Mouse (Mus musculus): ENCODE data around the gene Spsb1. TPM values are rescaled to one million over a fixed set of nuclear protein-coding genes. Genes with fewer than 3 reads are reported as not detected.

Spsb1 gene
- total and polyA plus RNA-seq, 2 experiments from 2014 or later = 6.2 to 7.3 TPM

- TF ChIP-seq CTCF (IDR thresholded peaks at IDR 0.05; ENCODE audit: low read depth) = no peak
- ATAC-seq = no peak; the same call in 1 of the 2 replicates
- peak; percentile 41 for DNase-seq
These were observed 13.6 kb downstream of the Spsb1 start for GRCm38 (mm10) chr4:149941067-149941755.

GRCm38 (mm10) chr4:149938701-149939100, 16.1 kb downstream of the Spsb1 start:
- Histone ChIP-seq H3K9ac (no peak overlapping the region), H3K4me2 (ENCODE audit: low read depth) (no peak overlapping the region), H3K27ac (ENCODE audit: low read depth, low read length) (no peak overlapping the region), H3K4me3 (ENCODE audit: low read depth, low read length) (no peak overlapping the region), H3K36me3 (ENCODE audit: insufficient read depth) (no peaks in the 10 kb centered on the region), H3K9me3 (ENCODE audit: low read length) (no peaks in the 10 kb centered on the region), H3K4me1 (ENCODE audit: insufficient read depth) (no peaks in the 10 kb centered on the region), H3K27me3 (ENCODE audit: insufficient read depth, low read length) (no peaks in the 10 kb centered on the region)
- ATAC-seq (no peak), DNase-seq (no peak)
- WGBS = 66% methylated on average over 8 of the region's 8 CpGs
- TF ChIP-seq CTCF (IDR thresholded peaks at IDR 0.05; ENCODE audit: low read depth) = no peak

More at GRCm38 (mm10) chr4:149941067-149941755, 13.6 kb downstream of the Spsb1 start:
- Histone ChIP-seq H3K9ac (no peak overlapping the region), H3K36me3 (ENCODE audit: insufficient read depth) (no peaks in the 10 kb centered on the region), H3K27ac (ENCODE audit: low read depth, low read length) (no peak overlapping the region), H3K9me3 (ENCODE audit: low read length) (no peaks in the 10 kb centered on the region), H3K27me3 (ENCODE audit: insufficient read depth, low read length) (no peaks in the 10 kb centered on the region), H3K4me2 (ENCODE audit: low read depth) (no peak overlapping the region), H3K4me3 (ENCODE audit: low read depth, low read length) (no peak overlapping the region), H3K4me1 (ENCODE audit: insufficient read depth) (no peaks in the 10 kb centered on the region)
- WGBS = 75% methylated on average over 18 of the region's 18 CpGs

GRCm38 (mm10) chr4:149936921-149937320, 17.9 kb downstream of the Spsb1 start:
- Histone ChIP-seq H3K36me3 (ENCODE audit: insufficient read depth) (no peaks in the 10 kb centered on the region), H3K27ac (ENCODE audit: low read depth, low read length) (no peak overlapping the region), H3K9me3 (ENCODE audit: low read length) (no peaks in the 10 kb centered on the region), H3K4me1 (ENCODE audit: insufficient read depth) (no peaks in the 10 kb centered on the region), H3K4me2 (ENCODE audit: low read depth) (no peak overlapping the region), H3K27me3 (ENCODE audit: insufficient read depth, low read length) (no peaks in the 10 kb centered on the region), H3K9ac (no peak overlapping the region), H3K4me3 (ENCODE audit: low read depth, low read length) (no peak overlapping the region)
- 74% methylated on average over 5 of the region's 5 CpGs for WGBS
- ATAC-seq (no peak), DNase-seq (no peak)
- TF ChIP-seq CTCF (IDR thresholded peaks at IDR 0.05; ENCODE audit: low read depth) = no peak

GRCm38 (mm10) chr4:149935470-149935869, 19.4 kb downstream of the Spsb1 start:
- no peak overlapping the region for H3K9ac ChIP-seq
- no peak overlapping the region for H3K4me2 ChIP-seq (ENCODE audit: low read depth)
- no peaks in the 10 kb centered on the region for H3K9me3 ChIP-seq (ENCODE audit: low read length)
- H3K4me1 ChIP-seq (ENCODE audit: insufficient read depth) = no peaks in the 10 kb centered on the region
- no peak for TF ChIP-seq CTCF (IDR thresholded peaks at IDR 0.05; ENCODE audit: low read depth)
- ATAC-seq (no peak), DNase-seq (no peak)
- H3K36me3 ChIP-seq (ENCODE audit: insufficient read depth) = no peaks in the 10 kb centered on the region
- 86% methylated on average over 6 of the region's 6 CpGs for WGBS
- H3K27ac ChIP-seq (ENCODE audit: low read depth, low read length) = no peak overlapping the region
- no peaks in the 10 kb centered on the region for H3K27me3 ChIP-seq (ENCODE audit: insufficient read depth, low read length)
- H3K4me3 ChIP-seq (ENCODE audit: low read depth, low read length) = no peak overlapping the region

- TF ChIP-seq CTCF (IDR thresholded peaks at IDR 0.05; ENCODE audit: low read depth) = no peak
- H3K4me1 ChIP-seq (ENCODE audit: insufficient read depth) = no peaks in the 10 kb centered on the region
- no peak for DNase-seq
- no peak overlapping the region for H3K9ac ChIP-seq
- no peaks in the 10 kb centered on the region for H3K27me3 ChIP-seq (ENCODE audit: insufficient read depth, low read length)
- no peak overlapping the region for H3K4me2 ChIP-seq (ENCODE audit: low read depth)
- ATAC-seq = no peak
- H3K9me3 ChIP-seq (ENCODE audit: low read length) = no peaks in the 10 kb centered on the region
- H3K4me3 ChIP-seq (ENCODE audit: low read depth, low read length) = no peak overlapping the region
- no peak overlapping the region for H3K27ac ChIP-seq (ENCODE audit: low read depth, low read length)
- no peaks in the 10 kb centered on the region for H3K36me3 ChIP-seq (ENCODE audit: insufficient read depth)
- WGBS = 89% methylated on average over 16 of the region's 16 CpGs
These were observed 21.2 kb downstream of the Spsb1 start for GRCm38 (mm10) chr4:149933519-149934245.

GRCm38 (mm10) chr4:149933025-149933424, 21.8 kb downstream of the Spsb1 start:
- DNase-seq (no peak), ATAC-seq (no peak)
- Histone ChIP-seq H3K9me3 (ENCODE audit: low read length) (no peaks in the 10 kb centered on the region), H3K4me3 (ENCODE audit: low read depth, low read length) (no peak overlapping the region), H3K27me3 (ENCODE audit: insufficient read depth, low read length) (no peaks in the 10 kb centered on the region), H3K4me1 (ENCODE audit: insufficient read depth) (no peaks in the 10 kb centered on the region), H3K27ac (ENCODE audit: low read depth, low read length) (no peak overlapping the region), H3K9ac (no peak overlapping the region), H3K4me2 (ENCODE audit: low read depth) (no peak overlapping the region), H3K36me3 (ENCODE audit: insufficient read depth) (no peaks in the 10 kb centered on the region)
- 92% methylated on average over 7 of the region's 7 CpGs for WGBS
- TF ChIP-seq CTCF (IDR thresholded peaks at IDR 0.05; ENCODE audit: low read depth) = no peak

GRCm38 (mm10) chr4:149932108-149932815, 22.6 kb downstream of the Spsb1 start:
- no peak overlapping the region for H3K27ac ChIP-seq (ENCODE audit: low read depth, low read length)
- no peak overlapping the region for H3K4me2 ChIP-seq (ENCODE audit: low read depth)
- TF ChIP-seq CTCF (IDR thresholded peaks at IDR 0.05; ENCODE audit: low read depth) = no peak
- H3K9ac ChIP-seq = no peak overlapping the region
- H3K36me3 ChIP-seq (ENCODE audit: insufficient read depth) = no peaks in the 10 kb centered on the region
- no peaks in the 10 kb centered on the region for H3K4me1 ChIP-seq (ENCODE audit: insufficient read depth)
- no peak overlapping the region for H3K4me3 ChIP-seq (ENCODE audit: low read depth, low read length)
- WGBS = 88% methylated on average over 9 of the region's 9 CpGs
- DNase-seq (no peak), ATAC-seq (no peak)
- H3K27me3 ChIP-seq (ENCODE audit: insufficient read depth, low read length) = no peaks in the 10 kb centered on the region
- H3K9me3 ChIP-seq (ENCODE audit: low read length) = no peaks in the 10 kb centered on the region
